Mouse (Mus musculus) layer of hippocampus, adult 2 months (tissue): ENCODE measurements at regions not wholly inside any gene's neighbourhood (a gene's known extent, or its start where the extent isn't known, plus 50 kb on each side); places are given as distances from the start of the nearest gene placed in this dataset.
A peak's percentile ranks its signal among the peaks of the same experiment; 100 is the strongest.

Experiments used
- DNase-seq, 2 experiments: peaks; one replicate each; pipeline ENCODE4 v3.0.0; 2022; ENCODE audit warnings: low spot score in 2 of 2
- H3K27ac ChIP-seq: fragments of 200-600 bp; 2 replicates; pipeline ENCODE4 v1.8.1; 2022
- H3K4me3 ChIP-seq: fragments of 200-600 bp; 2 replicates; pipeline ENCODE4 v1.8.1; 2022; ENCODE audit warnings: mild to moderate bottlenecking
- CTCF ChIP-seq: fragments of 200-600 bp; conservative IDR thresholded peaks from 2 replicates; pipeline ENCODE4 v1.8.1; 2022; ENCODE audit warnings: antibody characterized with exemption, mild to moderate bottlenecking, moderate library complexity

DNA sequence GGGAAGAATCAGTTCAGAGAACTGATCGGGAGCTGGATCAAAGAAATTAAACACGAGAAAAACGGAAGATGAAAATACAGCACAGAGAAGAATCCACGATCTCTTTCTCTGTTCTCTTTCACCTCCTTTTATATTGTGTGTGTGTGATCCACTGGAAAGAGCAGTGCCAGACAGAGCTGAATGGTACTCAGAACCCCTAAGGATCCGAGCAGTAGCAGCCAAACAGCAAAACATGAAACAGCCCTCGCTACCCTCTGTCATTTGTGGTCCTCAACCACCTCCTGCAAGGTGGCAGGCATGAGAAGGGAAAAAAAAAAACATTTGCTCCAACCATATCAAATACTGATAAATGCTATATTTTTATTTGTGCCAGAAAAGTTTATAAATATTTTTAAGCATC lies 253.4 kb downstream of the Nup35 start:
- peak overlapping the region; percentile 48 for H3K4me3 ChIP-seq

DNA sequence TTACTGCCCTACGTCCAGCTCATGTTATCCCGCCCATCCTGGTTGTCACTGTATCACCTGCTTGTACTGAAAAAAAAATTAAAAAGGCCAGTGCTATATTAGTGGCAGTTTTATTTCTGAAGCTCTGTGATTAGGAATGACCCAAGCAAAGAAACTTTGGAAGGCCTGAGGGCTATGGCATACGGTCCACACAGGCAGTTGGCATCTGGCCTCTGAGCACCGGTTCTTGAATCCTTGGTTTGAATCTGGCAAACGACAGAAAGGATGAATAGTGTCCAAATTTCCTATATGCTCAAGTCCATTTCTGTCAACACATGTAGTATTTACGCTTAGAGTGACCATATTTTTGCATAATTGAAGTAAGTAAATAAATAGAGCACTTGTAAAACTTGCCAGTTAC lies 254.3 kb downstream of the Nup35 start:
- TF ChIP-seq CTCF: no peak
- H3K4me3 ChIP-seq: no peak overlapping the region
- no peak for DNase-seq
- H3K27ac ChIP-seq: no peak overlapping the region

More for the DNA sequence above, 253.4 kb downstream of the Nup35 start:
- no peak for DNase-seq
- TF ChIP-seq CTCF: no peak
- 0 out of 2 replicates have a peak overlapping the region, but pooled peaks have one; percentile 10 for H3K27ac ChIP-seq

DNA sequence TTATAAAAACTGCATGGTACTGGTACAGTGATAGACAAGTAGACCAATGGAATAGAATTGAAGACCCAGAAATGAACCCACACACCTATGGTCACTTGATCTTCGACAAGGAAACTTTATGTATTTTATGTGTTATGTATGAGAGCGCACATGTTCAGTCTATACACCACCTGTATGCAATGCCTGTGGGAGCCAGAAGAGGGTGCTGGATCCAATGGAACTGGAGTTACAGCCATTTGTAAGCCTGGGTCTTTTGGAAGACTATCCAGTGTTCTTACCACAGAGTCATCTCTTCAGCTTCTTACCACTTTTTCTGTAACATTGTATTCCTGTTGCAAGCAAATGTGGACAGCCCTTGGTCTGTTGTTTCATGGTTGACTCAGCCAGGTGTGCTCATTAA lies 261.4 kb downstream of the Nup35 start:
- Histone ChIP-seq H3K4me3 (no peak overlapping the region), H3K27ac (no peak overlapping the region)
- peak; percentile 13; the same call in 1 of the 2 replicates for TF ChIP-seq CTCF
- no peak for DNase-seq

DNA sequence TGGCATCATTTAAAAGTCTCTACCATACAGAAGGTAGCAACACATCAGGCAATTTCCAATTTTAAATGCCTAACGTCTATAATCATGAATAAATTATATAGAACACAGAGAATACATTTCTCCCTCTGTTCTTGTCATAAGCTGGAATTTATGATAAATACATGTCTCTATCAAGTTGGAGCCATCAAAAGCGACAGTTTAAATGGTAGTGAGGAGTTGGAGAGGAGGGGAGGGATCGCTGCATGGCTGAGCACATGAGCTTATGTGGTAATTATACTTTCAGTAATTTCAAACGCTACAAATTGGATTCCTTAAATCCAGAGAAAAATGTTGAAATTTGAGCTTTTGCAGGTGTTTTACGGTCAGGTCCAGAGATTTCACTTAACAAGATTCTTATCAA lies 267.2 kb downstream of the Nup35 start:
- H3K4me3 ChIP-seq: no peak overlapping the region
- H3K27ac ChIP-seq: no peak overlapping the region
- DNase-seq: no peak
- TF ChIP-seq CTCF: no peak

DNA sequence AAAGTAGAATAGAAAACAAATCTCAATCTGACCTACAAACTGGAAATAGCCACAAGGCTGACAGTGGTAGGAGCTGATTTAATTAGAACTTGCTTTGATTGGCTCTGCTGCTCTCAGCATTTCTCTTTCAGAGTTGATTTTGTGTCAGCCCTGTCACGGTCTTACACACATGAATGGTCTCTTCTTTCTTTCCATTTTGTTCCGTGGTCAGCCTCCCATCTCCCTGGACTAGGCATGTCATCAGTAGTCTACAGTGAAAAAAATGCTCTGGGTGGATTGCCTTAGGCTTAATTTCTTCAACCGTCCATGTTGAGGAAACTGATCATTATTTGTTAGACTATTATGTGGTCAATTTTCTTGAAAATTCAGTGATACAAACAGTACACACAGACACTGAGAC lies 285.0 kb downstream of the Nup35 start:
- Histone ChIP-seq H3K27ac (no peak overlapping the region), H3K4me3 (no peak overlapping the region)
- DNase-seq: no peak
- no peak for TF ChIP-seq CTCF

- DNase-seq: no peak
- H3K4me3 ChIP-seq: no peak overlapping the region
- H3K27ac ChIP-seq: no peak overlapping the region
- no peak for TF ChIP-seq CTCF
These were observed 296.4 kb downstream of the Nup35 start for GRCm38 (mm10) chr2:80913478-80913877.

DNA sequence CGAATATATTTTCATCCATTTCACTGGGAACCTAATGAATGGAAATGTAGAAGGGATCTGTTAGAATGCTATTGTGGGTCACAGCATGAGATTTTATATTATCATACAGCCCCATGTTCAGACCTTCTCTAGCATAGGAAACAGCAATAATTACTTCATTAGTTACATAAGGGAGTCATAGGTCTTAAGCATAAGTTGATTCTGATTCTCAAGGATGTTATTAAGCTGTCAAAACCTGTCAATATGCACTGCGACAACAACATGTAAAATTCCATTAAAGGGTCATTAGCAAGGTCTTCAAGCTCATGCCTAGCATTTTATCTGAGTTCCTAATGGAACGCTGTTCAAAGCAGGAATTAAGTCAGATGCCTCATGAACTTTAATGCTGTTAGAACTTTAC lies 328.5 kb downstream of the Nup35 start:
- TF ChIP-seq CTCF: no peak
- DNase-seq: no peak
- Histone ChIP-seq H3K27ac (no peak overlapping the region), H3K4me3 (no peak overlapping the region)

GRCm38 (mm10) chr2:80966766-80967165 lies 349.7 kb downstream of the Nup35 start:
- no peak for DNase-seq
- Histone ChIP-seq H3K27ac (no peak overlapping the region), H3K4me3 (no peak overlapping the region)
- TF ChIP-seq CTCF: no peak

DNA sequence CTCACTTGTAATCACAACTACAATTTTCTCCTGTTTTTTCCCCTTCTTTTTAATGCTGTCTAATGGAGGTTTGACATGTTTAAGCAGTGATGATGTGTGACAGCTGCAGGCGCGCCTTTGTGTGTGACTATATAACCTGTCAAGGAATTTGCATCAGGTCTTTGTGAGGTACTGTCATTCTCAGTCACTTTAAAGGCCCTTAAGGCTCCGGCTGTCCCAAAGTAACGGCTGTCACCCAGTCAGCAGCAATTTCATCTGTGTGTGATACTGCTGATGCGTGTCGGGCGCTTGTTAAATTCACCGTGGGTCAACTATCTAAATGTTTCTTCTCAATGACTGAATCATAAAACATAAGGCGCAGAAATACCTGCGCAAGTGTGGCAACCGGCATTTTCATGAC lies 350.2 kb downstream of the Nup35 start:
- DNase-seq: no peak
- H3K27ac ChIP-seq: no peak overlapping the region
- TF ChIP-seq CTCF: no peak
- H3K4me3 ChIP-seq: no peak overlapping the region

GRCm38 (mm10) chr2:80969354-80969753 lies 352.3 kb downstream of the Nup35 start:
- no peak for TF ChIP-seq CTCF
- peak; percentile 11 to 42 for DNase-seq
- Histone ChIP-seq H3K27ac (no peak overlapping the region), H3K4me3 (no peak overlapping the region)

GRCm38 (mm10) chr2:80973217-80973616 lies 356.2 kb downstream of the Nup35 start:
- DNase-seq: no peak
- Histone ChIP-seq H3K4me3 (no peak overlapping the region), H3K27ac (no peak overlapping the region)
- TF ChIP-seq CTCF: no peak

DNA sequence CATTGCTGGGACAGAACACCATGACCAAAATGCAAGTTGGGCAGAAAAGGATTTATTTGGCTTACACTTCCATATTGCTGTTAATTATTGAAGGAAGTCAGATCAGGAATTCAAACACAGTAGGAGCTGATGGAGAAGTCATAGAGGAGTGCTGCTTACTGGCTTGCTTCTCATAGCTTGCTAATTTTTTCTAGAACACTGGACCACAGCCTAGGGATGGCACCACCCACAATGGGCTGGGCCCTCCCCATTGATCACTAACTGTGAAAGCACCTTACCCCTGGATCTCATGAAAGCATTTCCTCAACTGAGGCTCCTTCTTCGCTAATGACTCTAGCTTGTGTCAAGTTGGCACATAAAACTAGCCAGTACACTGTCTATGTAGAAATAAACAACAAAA lies 381.3 kb downstream of the Nup35 start:
- TF ChIP-seq CTCF: no peak

GRCm38 (mm10) chr2:81007071-81007470 lies 390.0 kb downstream of the Nup35 start:
- DNase-seq: no peak
- TF ChIP-seq CTCF: no peak

More for the DNA sequence above, 381.3 kb downstream of the Nup35 start:
- no peak overlapping the region for H3K4me3 ChIP-seq
- no peak overlapping the region for H3K27ac ChIP-seq
- DNase-seq: no peak

GRCm38 (mm10) chr2:81023620-81024019 lies 406.6 kb downstream of the Nup35 start:
- no peak for TF ChIP-seq CTCF
- DNase-seq: no peak
- no peak overlapping the region for H3K27ac ChIP-seq

More at GRCm38 (mm10) chr2:81007071-81007470, 390.0 kb downstream of the Nup35 start:
- Histone ChIP-seq H3K4me3 (no peak overlapping the region), H3K27ac (no peak overlapping the region)

More at GRCm38 (mm10) chr2:81023620-81024019, 406.6 kb downstream of the Nup35 start:
- no peak overlapping the region for H3K4me3 ChIP-seq
